Mouse (Mus musculus): ENCODE data around the gene Phf21b.

Gene Phf21b

DNA sequence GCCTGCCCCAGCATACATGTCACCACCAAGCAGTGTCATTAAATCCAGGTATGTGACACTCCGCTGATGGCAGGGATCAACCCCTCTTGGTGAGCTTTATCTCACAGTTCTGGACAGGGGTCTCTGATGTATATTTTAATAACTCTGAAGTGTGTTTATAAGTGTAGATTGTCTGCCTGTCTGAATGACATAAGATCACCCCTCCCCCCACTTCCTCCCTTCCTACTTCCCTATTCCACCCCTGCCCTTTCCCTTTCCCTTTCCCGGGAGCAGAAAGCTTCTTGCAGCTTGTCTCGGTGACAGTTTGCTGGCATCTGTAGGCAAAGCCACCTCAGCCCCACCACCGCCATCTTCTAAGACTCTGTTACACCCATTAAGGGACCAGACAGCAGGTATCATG is 11.0 kb downstream of the Phf21b start:
- DNase-seq: no peak

DNA sequence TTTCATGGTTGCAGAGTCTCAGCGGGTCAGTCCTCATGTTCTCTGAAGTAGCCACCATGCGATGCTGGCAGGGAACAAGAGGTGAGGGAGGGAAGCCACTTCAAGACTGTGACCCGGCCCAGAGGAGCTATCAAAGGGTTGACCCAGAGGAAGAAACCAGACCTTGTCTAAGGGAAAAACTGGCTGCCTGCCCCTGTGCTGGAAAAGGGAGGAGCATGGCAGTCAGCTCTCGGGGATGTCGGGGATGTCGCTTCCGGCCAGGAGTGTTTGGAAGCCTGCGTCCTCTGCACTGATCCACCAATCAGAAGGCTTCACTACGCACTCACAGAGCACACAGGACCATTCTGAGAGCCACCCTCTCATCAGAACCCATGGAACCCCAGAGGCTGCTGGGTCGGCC is 12.8 kb downstream of the Phf21b start:
- no peak for DNase-seq

DNA sequence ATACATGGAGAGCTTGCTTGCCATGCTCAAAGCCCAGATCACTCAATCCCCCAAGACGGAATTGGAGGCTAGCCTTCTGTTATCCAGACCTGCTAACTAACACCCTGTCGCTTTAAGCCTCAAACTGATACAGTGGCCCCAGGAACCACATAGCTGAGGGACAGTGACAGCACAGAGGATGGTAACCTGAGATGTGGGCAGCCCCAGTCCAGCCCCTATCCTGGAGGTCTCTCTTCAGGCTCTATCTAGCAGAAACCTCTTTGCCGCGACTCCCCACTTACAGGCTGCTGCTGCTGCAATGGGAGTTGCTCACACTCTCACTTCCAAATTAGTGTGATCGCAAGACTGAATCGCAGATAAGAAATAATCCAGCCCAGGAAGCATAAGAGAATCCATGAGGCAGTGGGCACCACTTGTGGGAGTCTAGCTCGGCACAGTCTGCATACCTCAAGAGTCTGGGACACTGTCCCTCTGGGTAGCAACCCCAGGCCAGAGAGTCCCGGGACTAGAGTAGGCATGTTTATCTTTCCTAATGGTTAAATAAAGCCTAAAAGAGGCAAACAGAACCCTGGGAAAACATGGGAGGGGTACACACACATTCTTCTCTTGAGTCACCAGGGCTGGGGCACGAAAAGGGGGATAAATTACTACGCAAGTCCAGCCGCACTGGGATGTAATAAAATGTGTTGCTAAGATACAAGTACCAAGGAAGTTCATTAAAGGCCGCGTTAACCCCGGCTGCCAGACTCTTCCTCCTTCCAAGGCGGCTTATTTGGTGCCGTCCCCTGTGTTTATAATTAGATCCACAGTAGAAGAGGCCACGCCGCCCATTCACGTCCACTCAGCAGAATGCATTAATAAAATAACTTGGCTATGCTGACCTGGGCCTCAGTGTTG is 13.7 kb downstream of the Phf21b start:
- no peak for DNase-seq

DNA sequence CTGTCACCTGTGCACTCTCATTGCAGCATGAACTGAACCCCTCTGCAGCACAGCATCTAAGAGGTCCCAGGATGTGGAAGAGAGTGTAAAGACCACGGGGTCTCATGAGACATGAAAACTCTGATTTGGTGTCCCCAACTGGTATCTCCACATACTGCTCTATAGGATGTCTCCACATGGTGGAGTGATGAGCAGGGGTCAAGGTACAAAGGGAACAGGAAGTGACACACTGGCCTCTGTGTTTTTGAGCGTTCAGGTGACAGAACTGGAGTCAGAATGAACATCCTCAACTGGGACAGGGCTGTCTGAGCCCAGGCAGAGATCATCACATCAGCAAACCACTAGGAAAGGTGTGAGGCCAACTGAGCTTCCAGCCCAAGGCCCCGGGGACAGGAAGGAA is 15.3 kb downstream of the Phf21b start:
- DNase-seq: no peak

DNA sequence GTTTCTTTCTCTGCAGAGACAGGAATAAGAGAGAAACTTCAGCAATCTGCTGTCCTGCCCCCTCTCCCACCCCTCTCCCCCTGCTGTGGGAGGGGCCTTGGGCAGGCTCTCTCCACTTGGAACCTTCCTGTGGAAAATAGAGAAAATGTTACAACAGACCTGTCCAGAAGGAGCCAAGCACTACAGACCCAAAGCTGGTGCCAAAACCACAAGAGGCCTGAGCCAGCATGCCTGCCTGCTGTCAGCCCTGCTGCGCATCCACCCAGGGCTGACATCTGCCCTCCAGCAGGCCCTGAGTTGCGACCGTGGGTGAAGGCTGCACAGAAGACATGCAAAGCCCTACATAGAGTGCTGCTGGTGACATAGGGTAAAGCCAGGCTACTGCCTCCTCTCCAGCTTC is 16.3 kb downstream of the Phf21b start:
- DNase-seq: no peak

DNA sequence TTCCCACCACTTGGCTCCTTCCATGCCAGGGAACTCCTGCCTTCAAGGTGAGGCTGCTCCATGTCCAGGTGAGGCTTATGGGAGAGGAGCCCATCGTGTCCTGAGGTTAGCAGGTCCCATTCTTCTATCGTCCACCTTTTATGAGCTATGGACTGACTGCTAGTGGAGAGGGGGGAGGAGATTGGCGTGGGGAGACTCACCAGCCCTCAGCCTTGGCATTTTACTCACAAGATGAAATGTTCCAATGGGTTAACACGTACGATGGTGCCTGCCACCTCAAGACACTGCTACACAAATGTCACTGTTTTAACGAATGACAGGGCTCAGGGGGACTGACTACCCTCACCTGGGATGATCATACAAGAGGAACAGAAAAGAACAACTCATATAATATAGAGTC is 18.0 kb downstream of the Phf21b start:
- no peak for DNase-seq

DNA sequence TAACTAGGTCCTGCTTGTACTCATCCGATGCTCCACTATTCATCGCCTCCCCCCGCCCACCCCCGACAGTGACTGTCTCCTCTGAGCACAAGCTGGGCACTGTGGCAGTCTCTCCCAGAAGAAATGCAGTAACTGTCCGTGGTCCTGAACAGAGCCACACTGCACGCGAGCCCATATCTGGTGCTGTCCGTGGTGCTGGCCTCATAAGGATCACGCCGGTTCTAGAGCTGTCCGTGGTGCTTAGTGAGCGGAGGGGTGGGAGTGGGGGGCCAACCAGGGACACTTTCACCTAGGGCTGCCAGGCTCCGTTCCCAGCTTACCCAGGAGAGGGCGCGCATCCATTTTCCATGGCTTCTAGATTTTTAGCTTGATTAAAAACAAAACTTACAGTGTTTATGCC is 26.4 kb downstream of the Phf21b start:
- DNase-seq: peak; percentile 30 to 52

DNA sequence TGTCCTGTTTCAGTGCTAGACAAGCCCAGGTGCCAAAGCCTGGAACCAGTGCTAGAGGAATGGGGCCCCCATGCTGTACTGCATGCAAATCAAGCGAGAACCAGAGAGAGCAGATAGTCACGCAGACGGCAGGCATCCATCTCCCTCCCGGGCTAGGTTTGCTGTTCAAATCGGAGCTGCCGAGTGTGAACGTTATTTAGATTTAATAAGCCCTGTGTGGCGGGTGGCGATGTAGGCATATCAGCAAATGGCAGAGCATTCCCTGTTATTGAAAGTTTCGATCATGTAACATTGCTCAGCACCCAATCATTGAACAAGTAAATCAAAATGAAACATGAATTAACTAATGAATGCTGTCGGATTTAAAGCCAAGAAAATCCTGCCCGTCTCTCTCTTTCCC is 27.2 kb downstream of the Phf21b start:
- DNase-seq: no peak

DNA sequence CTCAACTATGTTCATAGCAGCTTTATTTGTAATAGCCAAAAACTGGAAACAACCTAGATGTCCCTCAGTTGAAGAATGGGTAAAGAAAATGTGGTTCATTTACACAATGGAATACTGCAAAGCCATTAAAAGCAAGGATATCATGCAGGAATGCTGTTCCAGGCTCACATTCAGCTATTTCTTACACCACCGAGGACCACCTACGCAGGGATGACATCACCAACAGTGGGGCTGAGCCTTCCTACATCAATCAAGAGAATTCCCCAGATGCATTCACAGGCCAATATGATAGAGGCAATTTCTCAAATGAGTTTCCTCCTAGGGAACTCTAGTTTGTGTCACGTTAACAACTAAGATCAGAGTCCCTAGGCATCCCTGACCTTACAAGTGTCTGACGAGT is 32.8 kb downstream of the Phf21b start:
- no peak for DNase-seq

DNA sequence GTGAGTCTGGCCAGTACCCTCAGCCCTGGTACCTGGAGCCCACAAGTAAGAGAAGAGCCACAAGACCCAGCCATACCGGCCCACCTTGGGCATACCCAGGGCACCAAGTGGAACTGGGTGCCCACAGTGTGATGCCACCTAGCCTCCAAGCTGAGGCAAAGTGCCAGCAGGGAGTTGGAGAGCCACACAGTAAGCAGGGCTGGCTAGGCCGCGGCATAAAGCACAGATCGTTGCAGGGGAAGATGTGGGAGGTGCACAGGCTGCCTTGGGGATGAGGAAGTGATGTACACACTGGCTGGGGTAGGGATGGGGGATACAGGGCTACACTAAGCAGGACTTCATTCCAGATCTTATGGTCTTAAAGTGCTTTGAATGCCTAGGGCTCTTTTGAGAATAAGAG is 35.0 kb downstream of the Phf21b start:
- DNase-seq: no peak

DNA sequence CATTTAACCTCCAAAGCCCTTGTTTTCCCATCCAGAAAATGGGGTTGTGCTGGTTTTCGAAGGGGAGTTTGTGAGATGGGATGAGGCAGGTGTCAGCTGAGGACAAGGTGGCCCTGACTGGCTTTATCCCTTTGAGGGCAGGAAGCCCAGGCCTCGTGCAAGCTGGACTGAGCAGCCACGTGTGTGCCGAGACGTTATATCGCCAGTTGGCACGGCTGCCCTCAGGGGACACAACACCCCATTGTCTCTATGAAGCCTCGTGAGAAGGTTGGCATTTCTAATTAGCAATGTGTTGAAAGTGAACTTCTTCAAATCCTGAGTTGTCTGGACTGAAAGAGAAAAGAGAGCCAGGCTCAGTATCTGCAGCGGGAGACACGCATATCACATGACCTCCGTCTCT is 37.6 kb downstream of the Phf21b start:
- no peak for DNase-seq

DNA sequence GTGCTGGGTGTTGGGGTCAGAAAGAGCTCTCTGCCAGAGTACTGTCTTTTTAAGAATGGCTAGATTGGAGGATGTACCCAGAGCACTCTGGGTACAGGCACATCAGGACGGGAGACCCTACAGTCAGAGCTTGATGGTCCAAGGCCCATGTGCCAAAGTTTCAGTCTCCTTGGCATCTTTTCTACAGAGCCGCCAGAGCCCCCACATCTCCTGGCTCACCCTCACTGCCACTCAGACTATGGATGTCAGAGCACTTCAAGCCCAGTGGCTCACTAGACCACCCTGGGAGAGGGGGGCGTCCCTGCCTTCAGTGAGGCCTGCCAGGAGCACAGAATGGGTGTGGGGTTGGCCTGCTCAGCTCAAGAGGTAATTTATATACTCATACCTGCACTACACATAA is 38.3 kb downstream of the Phf21b start:
- DNase-seq: no peak

DNA sequence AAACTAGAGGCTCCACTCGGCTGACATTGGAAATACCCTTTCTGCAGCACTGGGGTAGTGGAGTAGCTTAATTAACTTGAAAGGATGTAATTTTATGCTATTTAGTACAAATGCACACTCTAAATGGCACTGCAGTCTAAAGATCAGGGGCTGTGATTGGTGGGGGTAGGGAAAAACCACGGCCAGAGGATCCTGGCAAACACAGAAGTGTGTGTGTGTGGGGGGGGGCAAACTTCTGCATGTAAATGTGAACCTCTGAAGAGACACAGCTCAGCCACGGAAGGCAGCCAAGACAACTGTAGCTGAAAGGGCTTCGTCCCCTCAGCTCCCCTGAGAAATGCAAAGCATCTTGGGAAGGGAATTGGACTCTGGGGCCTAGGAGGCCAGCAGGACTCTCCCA is 40.7 kb downstream of the Phf21b start:
- DNase-seq: no peak

DNA sequence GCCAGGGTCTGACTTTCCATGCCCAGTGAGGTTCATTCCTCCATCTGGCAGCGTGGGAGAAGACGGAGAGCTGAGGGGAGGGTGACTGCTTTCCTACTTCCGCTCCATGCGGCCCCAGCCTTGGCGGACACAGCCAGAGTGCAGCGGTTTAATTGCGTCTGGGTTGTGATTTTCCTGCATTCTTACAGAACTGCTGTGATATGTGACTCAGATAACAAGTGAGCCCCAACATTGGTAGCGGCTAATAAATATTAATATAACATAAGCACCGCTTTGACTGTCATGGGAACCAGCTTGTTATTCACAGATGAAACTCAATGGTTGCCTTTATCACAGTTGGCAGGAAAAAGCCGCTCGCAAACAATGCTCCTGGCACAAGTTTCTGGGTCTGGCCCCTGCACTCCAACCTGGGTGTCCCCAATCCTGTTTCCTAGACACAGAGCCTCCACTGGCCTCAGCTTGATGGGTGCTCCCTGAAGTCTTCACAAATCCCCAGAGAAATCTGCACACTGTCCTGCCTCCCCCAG is 43.0 kb downstream of the Phf21b start:
- no peak for DNase-seq

DNA sequence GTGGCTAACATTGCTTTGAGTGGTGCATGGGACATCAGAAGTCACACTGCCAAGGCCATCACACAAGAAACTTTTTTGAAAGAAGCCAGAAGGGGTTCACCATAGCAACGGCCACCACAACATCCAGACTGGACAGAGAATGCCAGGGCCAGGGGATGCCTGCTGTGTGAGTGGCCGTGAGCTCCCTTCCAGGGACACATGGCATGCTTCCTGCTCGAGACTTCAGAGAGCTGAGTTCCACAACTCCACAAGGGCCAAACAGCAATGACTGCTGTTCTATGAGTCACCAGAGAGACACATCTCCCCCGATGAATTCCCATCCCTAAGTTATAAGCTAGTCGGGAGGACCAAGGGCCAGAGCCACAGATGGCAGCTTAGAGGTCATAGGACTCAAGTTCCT is 44.7 kb downstream of the Phf21b start:
- no peak for DNase-seq

DNA sequence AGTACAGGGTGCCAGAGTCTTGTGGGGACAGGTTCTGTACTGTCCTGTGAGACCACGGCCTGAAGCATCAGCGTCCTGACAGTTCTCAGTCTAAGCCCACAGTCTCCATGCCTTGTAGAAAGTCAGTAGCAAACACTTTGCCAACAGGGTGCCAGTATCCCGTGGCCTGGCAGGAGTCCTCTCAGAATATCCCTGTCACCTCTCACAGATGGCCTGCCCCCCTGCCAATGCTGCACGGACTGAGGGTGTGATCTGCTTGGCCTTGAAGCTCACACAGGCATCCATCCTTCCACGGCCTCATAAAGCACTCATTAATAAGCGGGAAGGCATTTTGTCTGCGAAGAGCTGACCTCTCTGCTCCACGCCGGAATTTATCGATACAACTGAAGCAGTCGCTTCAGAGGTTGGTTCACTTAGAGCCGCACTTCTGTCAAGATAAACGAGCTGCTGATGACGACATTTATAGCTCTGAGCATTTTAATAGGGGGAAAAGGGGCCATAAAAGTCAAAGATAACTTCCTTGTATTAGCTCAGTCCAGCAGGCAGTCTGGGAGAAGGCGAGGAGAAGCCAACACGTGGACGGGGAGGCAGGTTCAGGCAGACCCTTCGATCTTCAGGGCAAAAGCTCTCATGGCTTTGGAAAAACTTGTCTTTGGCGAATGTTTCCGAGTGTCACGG is 46.4 kb downstream of the Phf21b start:
- DNase-seq: no peak

DNA sequence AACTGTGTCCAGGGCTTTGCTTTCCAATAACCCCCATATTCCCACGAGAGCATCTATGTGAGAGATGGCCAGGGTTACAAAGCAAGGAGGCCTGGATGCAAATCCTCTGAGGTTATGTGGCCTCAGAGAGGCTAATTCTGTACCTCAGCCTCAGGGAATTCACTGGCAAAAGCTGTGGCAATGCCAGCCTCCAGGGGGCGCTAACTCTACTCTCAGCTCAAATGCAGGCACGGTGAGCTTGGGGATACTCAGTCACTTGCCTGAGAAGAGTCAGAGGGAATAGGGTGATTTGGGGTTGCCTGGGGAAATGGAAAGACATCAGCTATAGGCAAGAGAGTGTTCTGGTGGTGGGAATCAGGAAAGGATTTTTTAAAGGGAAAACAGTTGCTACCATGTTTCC is 52.2 kb downstream of the Phf21b start:
- no peak for DNase-seq

DNA sequence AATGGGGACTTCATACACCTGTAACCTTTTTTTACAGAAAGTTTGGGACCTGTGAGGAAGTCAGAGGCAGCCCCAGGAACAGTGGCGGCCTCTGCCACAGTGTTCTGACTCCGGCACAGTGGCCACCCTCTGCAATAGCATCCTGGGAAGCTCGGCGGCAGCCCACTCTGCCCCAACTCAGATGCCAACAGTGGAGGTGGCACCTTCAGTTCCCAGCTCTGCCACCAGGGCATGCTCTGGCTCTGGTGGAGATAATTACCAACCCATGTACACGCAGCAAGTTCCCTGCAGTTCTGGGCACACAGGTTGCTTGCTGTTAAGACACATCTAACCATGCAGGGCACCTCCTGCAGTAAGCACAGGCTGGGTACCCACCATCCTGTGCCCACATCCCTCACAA is 55.7 kb downstream of the Phf21b start:
- no peak for DNase-seq

DNA sequence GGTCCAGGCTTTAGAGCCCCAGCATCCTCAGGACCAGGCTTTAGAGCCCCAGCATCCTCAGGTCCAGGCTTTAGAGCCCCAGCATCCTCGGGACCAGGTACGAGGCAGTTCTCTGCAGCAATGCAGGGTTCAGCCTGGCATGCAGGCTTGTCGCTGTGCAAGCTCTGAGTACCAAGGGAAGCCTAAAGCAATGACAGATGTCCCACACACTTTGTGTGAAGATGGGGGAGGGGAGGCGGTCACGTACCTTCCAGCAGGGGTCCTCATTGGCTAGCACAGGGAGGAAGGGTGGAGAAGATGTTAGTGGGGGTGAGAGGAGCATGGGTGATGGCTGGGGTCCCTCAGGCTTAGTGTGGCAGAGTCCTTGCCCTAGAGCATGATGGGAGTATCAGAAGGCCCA is 62.2 kb downstream of the Phf21b start:
- no peak for DNase-seq

DNA sequence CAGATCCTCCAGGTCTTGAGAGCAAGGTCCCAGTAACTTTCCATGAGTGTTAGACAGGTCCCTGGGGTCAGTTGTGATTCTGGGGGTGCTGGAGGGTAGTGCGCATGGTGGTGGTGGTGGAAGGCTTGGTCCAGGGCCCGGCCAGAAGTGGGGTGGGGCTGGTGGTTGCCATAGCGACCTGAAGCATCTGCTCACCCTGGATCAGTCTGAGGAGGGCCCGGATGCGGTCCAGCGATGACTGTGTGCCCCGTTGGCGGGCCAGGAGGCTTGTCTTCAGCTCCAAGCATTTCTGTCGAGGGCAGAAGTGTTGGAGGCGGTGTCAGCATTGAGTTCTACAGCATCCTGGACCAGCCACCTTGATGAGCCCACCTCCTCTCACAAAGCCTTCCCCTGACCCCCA is 68.7 kb downstream of the Phf21b start:
- no peak for DNase-seq

DNA sequence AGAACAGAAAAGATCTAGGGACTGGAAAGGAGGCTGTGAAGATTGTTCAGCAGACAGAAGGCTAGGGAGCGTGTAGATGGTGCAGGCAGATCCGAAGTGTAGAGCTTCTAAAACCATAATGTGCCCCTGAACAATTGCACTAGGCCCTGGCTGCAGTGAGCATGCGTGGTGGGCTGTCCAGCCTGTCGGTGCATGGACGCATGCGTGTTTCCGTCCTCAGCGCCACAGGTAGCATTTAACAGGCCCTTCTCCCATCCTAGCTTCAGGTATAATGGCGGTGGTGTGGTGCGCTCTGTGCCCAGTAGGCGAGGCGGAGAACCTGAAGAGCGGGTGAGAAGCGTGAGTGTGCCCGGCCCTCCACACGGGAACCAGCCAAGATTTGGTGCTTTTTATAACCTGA is 71.0 kb downstream of the Phf21b start:
- DNase-seq: no peak

DNA sequence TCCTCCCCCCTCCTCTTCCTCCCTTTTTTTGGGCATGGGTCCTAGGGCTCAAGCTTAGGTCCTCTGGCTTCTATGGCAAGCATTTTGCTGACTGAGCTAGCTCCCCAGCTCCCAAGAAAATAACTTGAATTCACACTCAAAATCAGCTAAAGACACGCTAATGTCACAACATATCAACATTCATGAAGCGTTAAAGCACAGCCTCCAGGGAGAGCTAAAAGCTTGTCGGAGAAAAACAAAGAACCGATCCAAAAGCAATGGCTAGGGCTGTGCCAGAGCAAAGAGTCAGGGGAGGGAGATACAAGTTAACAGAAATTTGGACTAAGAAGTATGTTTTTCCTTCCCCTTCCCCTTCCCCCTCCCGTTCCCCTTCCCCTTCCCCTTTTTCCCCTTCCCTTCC is 77.3 kb downstream of the Phf21b start:
- DNase-seq: no peak

DNA sequence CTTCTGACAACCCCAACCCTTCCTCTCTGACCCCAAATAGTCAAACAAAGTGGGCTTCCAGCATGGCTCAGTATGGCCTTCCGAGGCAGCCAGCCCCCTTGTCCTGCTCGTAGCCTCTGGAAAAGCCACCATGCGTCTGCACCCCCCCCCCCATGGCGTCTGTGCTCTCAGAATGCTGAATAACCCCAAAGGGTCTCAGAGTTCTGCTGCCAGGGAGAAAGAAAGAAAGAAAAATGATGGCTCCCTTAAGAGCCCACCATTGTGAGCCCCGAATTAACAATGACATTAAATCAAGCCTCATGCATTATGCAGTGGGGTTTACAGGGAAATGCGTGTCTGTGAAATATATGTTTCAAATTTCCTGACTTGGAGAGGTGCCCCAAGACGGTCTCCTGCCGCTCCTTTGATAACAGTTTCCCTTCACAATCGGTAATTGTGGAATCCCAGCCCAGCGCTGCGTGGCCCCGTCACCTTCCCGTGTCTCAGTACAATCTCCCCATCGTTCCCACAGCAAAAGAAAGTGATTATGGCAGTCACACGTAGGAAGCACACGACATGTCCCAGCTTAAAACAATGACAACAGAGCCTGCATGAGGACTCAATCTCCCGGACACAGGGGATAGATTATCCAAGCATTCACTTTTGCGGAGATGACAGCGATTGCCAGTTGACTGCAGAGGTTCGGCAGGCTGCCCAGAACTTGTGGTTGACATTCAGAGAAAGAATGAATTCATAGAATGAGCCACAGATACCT is 80.3 kb downstream of the Phf21b start:
- DNase-seq: no peak

Measured in thymus, adult 18-20 months (tissue).